Mouse (Mus musculus) erythroblast, embryonic 14.5 days (primary cell): ENCODE results near the gene Slc38a5.

Experiments used
- GATA1 ChIP-seq: IDR thresholded peaks from 2 replicates; pipeline ENCODE4 v1.6.1; 2012; ENCODE audit warnings: low read length, inconsistent platforms, mixed read lengths
- TAL1 ChIP-seq: IDR thresholded peaks from 3 replicates; pipeline ENCODE4 v1.6.1; 2012; ENCODE audit warnings: low read length, inconsistent platforms, mixed read lengths

GRCm38 (mm10) chrX:8223473-8223872 lies 47.5 kb upstream of the Slc38a5 start:
- TF ChIP-seq TAL1 (no peak), GATA1 (no peak)
